Comparison of ENCODE assay signal across 17 mouse cellular contexts in genomic region chr14:58778675-58779074, GRCm38 (mm10).
DNase-seq lines count a peak whose midpoint lies in the region; ATAC-seq and TF ChIP-seq lines count a peak whose summit lies in the region.
"Had no signal": no experiment of that assay in that cellular context is flagged by ENCODE, and none has a peak within 500 bp of the region (broad histone marks: within the 10 kb centered on the region; RNA-seq: fewer than 3 reads in every experiment).

No protein-coding gene starts in this region.

- H3K4me1 ChIP-seq in hindbrain, embryonic 15.5 days (replicated peaks), result no peaks in the 10 kb centered on the region; the same call in 1 of the 2 replicates
- H3K4me1 ChIP-seq in hindbrain, embryonic 10.5 days (replicated peaks), result 0 out of 2 replicates have a peak, but pooled peaks cover 3% of the 10 kb centered on the region
- H3K4me1 ChIP-seq in midbrain, embryonic 13.5 days (replicated peaks), result peaks cover 10% of the 10 kb centered on the region; the same call in 1 of the 2 replicates
- H3K4me1 ChIP-seq in midbrain, embryonic 11.5 days (ENCODE audit: control insufficient read depth, insufficient read depth, low read length), result peaks cover 2% of the 10 kb centered on the region; the same call in 1 of the 2 replicates
- no peaks in the 10 kb centered on the region for H3K4me1 ChIP-seq in midbrain, postnatal 0 days (ENCODE audit: insufficient read depth, low read length)
- H3K4me1 ChIP-seq in liver, embryonic 11.5 days (replicated peaks; ENCODE audit: control insufficient read depth, insufficient read depth, low read length), result no peaks in the 10 kb centered on the region
- H3K4me1 ChIP-seq: limb, embryonic 15.5 days had no signal

- WGBS in hindbrain, embryonic 15.5 days, result 38% methylated on average over 4 of the region's 4 CpGs
- 76% methylated on average over 4 of the region's 4 CpGs for WGBS in hindbrain, embryonic 10.5 days
- 25% methylated on average over 4 of the region's 4 CpGs for WGBS in midbrain, embryonic 13.5 days
- WGBS in midbrain, embryonic 11.5 days, result 50% methylated on average over 4 of the region's 4 CpGs
- WGBS in midbrain, postnatal 0 days, result 28% methylated on average over 4 of the region's 4 CpGs
- 85% methylated on average over 4 of the region's 4 CpGs for WGBS in liver, embryonic 11.5 days

- no peak overlapping the region for H3K9ac ChIP-seq in hindbrain, embryonic 15.5 days
- H3K9ac ChIP-seq in midbrain, embryonic 13.5 days (replicated peaks), result no peak overlapping the region
- H3K9ac ChIP-seq in midbrain, embryonic 11.5 days (ENCODE audit: low read length), result no peak overlapping the region
- H3K9ac ChIP-seq in midbrain, postnatal 0 days (replicated peaks; ENCODE audit: low read length, poor library complexity, severe bottlenecking), result no peak overlapping the region
- no peak overlapping the region for H3K9ac ChIP-seq in liver, embryonic 11.5 days (ENCODE audit: low read depth, low read length)
- H3K9ac ChIP-seq: limb, embryonic 15.5 days; midbrain, embryonic 12.5 days had no signal

- no peak overlapping the region for H3K27ac ChIP-seq in hindbrain, embryonic 15.5 days (replicated peaks)
- H3K27ac ChIP-seq in hindbrain, embryonic 10.5 days, result no peak overlapping the region
- H3K27ac ChIP-seq in midbrain, embryonic 13.5 days, result no peak overlapping the region
- no peak overlapping the region for H3K27ac ChIP-seq in midbrain, embryonic 11.5 days (ENCODE audit: low read depth, low read length)
- no peak overlapping the region for H3K27ac ChIP-seq in midbrain, postnatal 0 days (ENCODE audit: low read depth, low read length)
- H3K27ac ChIP-seq in liver, embryonic 11.5 days (ENCODE audit: low read depth, low read length), result no peak overlapping the region
- H3K27ac ChIP-seq: heart, embryonic 10.5 days; limb, embryonic 15.5 days; midbrain, embryonic 12.5 days; stomach, postnatal 0 days had no signal

- TF ChIP-seq CTCF in midbrain, postnatal 0 days (IDR thresholded peaks at IDR 0.05), result no peak

- DNase-seq in embryo, embryonic 10.5 days (ENCODE audit: low spot score), result peak; percentile 13
- no peak for DNase-seq in embryo, embryonic 9.5 days (ENCODE audit: extremely low spot score)
- no peak for DNase-seq in hindbrain, embryonic 10.5 days (ENCODE audit: low spot score)
- DNase-seq in midbrain, embryonic 11.5 days (ENCODE audit: low spot score, missing footprints), result no peak
- DNase-seq in midbrain, postnatal 0 days (ENCODE audit: low spot score), result peak; percentile 65
- DNase-seq in liver, embryonic 11.5 days (ENCODE audit: low spot score), result no peak
- DNase-seq: adrenal gland, postnatal 25 days; cerebellum, adult 9-10 months; kidney, adult 11 months; lung, postnatal 36 days; right cerebral cortex, adult 18-20 months had no signal

- no peaks in the 10 kb centered on the region for H3K27me3 ChIP-seq in hindbrain, embryonic 15.5 days
- H3K27me3 ChIP-seq in hindbrain, embryonic 10.5 days (ENCODE audit: insufficient read depth, poor library complexity, severe bottlenecking), result no peaks in the 10 kb centered on the region
- no peaks in the 10 kb centered on the region for H3K27me3 ChIP-seq in midbrain, embryonic 13.5 days
- H3K27me3 ChIP-seq in midbrain, embryonic 11.5 days (ENCODE audit: control insufficient read depth, insufficient read depth, low read length), result no peaks in the 10 kb centered on the region
- H3K27me3 ChIP-seq in midbrain, postnatal 0 days (ENCODE audit: insufficient read depth, low read length), result no peaks in the 10 kb centered on the region
- no peaks in the 10 kb centered on the region for H3K27me3 ChIP-seq in liver, embryonic 11.5 days (replicated peaks; ENCODE audit: control insufficient read depth, insufficient read depth, low read length)
- H3K27me3 ChIP-seq: limb, embryonic 15.5 days; midbrain, embryonic 12.5 days had no signal

- no peaks in the 10 kb centered on the region for H3K9me3 ChIP-seq in hindbrain, embryonic 15.5 days
- no peaks in the 10 kb centered on the region for H3K9me3 ChIP-seq in hindbrain, embryonic 10.5 days
- H3K9me3 ChIP-seq in midbrain, embryonic 13.5 days, result no peaks in the 10 kb centered on the region
- no peaks in the 10 kb centered on the region for H3K9me3 ChIP-seq in midbrain, embryonic 11.5 days (ENCODE audit: control insufficient read depth, low read length)
- H3K9me3 ChIP-seq in midbrain, postnatal 0 days (ENCODE audit: low read length), result no peaks in the 10 kb centered on the region
- H3K9me3 ChIP-seq in liver, embryonic 11.5 days (ENCODE audit: control insufficient read depth, low read length), result no peaks in the 10 kb centered on the region
- H3K9me3 ChIP-seq: heart, embryonic 10.5 days; limb, embryonic 15.5 days; midbrain, embryonic 12.5 days had no signal

- H3K36me3 ChIP-seq in hindbrain, embryonic 15.5 days, result no peaks in the 10 kb centered on the region
- H3K36me3 ChIP-seq in hindbrain, embryonic 10.5 days, result no peaks in the 10 kb centered on the region
- no peaks in the 10 kb centered on the region for H3K36me3 ChIP-seq in midbrain, embryonic 13.5 days
- no peaks in the 10 kb centered on the region for H3K36me3 ChIP-seq in midbrain, embryonic 11.5 days (ENCODE audit: control insufficient read depth, insufficient read depth, low read length)
- H3K36me3 ChIP-seq in midbrain, postnatal 0 days (ENCODE audit: insufficient read depth, low read length), result no peaks in the 10 kb centered on the region
- no peaks in the 10 kb centered on the region for H3K36me3 ChIP-seq in liver, embryonic 11.5 days (ENCODE audit: control insufficient read depth, insufficient read depth, low read length)
- H3K36me3 ChIP-seq: heart, embryonic 10.5 days; limb, embryonic 15.5 days; midbrain, embryonic 12.5 days had no signal

- H3K4me3 ChIP-seq in hindbrain, embryonic 15.5 days, result no peak overlapping the region
- no peak overlapping the region for H3K4me3 ChIP-seq in hindbrain, embryonic 10.5 days
- no peak overlapping the region for H3K4me3 ChIP-seq in midbrain, embryonic 13.5 days (replicated peaks)
- no peak overlapping the region for H3K4me3 ChIP-seq in midbrain, embryonic 11.5 days (ENCODE audit: low read depth, low read length)
- no peak overlapping the region for H3K4me3 ChIP-seq in midbrain, postnatal 0 days (ENCODE audit: low read depth, low read length)
- no peak overlapping the region for H3K4me3 ChIP-seq in liver, embryonic 11.5 days (ENCODE audit: low read depth, low read length)
- H3K4me3 ChIP-seq: heart, embryonic 10.5 days; limb, embryonic 15.5 days; midbrain, embryonic 12.5 days had no signal

- no peak overlapping the region for H3K4me2 ChIP-seq in hindbrain, embryonic 15.5 days
- no peak overlapping the region for H3K4me2 ChIP-seq in midbrain, embryonic 13.5 days (replicated peaks)
- H3K4me2 ChIP-seq in midbrain, embryonic 11.5 days, result no peak overlapping the region
- H3K4me2 ChIP-seq in midbrain, postnatal 0 days (ENCODE audit: low read depth, low read length, poor library complexity, severe bottlenecking), result no peak overlapping the region
- H3K4me2 ChIP-seq in liver, embryonic 11.5 days, result no peak overlapping the region
- H3K4me2 ChIP-seq: limb, embryonic 15.5 days; midbrain, embryonic 12.5 days had no signal

- ATAC-seq in hindbrain, embryonic 15.5 days (ENCODE audit: low FRiP score, low read depth), result peak; percentile 91
- peak; percentile 79; the same call in 1 of the 2 replicates for ATAC-seq in midbrain, embryonic 13.5 days
- ATAC-seq in midbrain, embryonic 11.5 days (ENCODE audit: low FRiP score), result no peak
- ATAC-seq in midbrain, postnatal 0 days (ENCODE audit: low FRiP score), result peak; percentile 84
- no peak for ATAC-seq in liver, embryonic 11.5 days (replicated peaks; ENCODE audit: low FRiP score)

Comparison
In these comparisons a context has a peak if more than half of its experiments do, and no peak if none do; other contexts are left out.
1. DNase-seq: peak in embryo, embryonic 10.5 days (single experiment) and midbrain, postnatal 0 days (single experiment); none in embryo, embryonic 9.5 days (single experiment), hindbrain, embryonic 10.5 days (single experiment), midbrain, embryonic 11.5 days (single experiment) and liver, embryonic 11.5 days (single experiment).
2. ATAC-seq: peak in hindbrain, embryonic 15.5 days (single experiment), midbrain, embryonic 13.5 days (single experiment) and midbrain, postnatal 0 days (single experiment); none in midbrain, embryonic 11.5 days (single experiment) and liver, embryonic 11.5 days (single experiment).